7 mouse cellular contexts compared by ENCODE assay signal in the genomic region with DNA sequence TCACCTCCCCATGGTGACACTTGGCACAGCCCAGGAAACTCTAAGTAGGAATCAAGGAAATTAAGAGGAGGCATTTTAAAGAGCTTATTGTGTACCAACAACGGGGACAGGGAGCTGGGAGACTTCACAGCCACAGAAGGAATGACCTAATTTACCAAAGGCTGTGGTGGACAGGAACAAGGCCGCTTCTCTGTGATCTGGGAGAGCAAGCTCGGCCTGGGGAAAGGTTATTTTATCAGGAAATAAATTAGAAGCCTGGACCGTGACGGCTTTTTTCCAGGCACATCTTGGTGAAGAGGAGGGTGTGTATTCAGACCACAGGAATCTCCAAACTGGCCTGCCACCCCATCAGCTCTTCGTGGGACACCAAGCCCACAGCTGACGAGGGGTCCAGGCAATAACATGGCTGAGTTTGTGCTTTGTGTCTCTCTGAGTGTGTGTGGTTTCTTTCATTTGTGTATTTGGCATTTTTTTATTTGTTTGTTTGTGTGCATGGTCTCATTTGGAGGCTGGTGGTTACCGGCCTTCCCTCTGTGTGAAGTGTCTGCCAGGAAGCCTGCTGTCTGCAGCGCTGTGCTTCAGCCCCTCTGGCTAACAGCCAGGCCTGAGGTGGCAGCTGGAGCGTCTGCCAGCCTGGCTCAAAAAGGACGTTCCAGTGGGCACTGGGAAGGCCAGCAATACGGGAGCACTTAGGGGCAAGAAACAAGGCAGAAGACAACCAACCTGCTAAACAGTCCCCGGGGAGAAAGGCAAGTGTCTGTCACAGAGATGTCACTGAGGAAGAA.
DNase-seq lines count a peak whose midpoint lies in the region; ATAC-seq and TF ChIP-seq lines count a peak whose summit lies in the region.

No protein-coding gene starts in this region.

- WGBS in cerebellum, adult 2 months = 15% methylated on average over 13 of the region's 13 CpGs
- 53% methylated on average over 13 of the region's 13 CpGs for WGBS in hindbrain, embryonic 11.5 days
- 46% methylated on average over 13 of the region's 13 CpGs for WGBS in intestine, embryonic 16.5 days

- no peak for TF ChIP-seq POLR2A in cerebellum, adult 2 months (IDR thresholded peaks at IDR 0.05; ENCODE audit: borderline replicate concordance, insufficient read depth, low read length)

- H3K4me2 ChIP-seq in hindbrain, embryonic 11.5 days (replicated peaks; ENCODE audit: low read depth, low read length) = no peak overlapping the region
- no peak overlapping the region for H3K4me2 ChIP-seq in intestine, embryonic 16.5 days (ENCODE audit: low read depth, low read length)

- no peaks in the 10 kb centered on the region for H3K36me3 ChIP-seq in hindbrain, embryonic 11.5 days (ENCODE audit: control insufficient read depth, insufficient read depth, low read length)
- H3K36me3 ChIP-seq in intestine, embryonic 16.5 days (ENCODE audit: control insufficient read depth, insufficient read depth, low read length) = no peaks in the 10 kb centered on the region

- H3K9ac ChIP-seq in hindbrain, embryonic 11.5 days (ENCODE audit: low read depth, low read length) = no peak overlapping the region
- H3K9ac ChIP-seq in intestine, embryonic 16.5 days (ENCODE audit: low read depth, low read length) = no peak overlapping the region

- peak overlapping the region; percentile 11; the same call in 1 of the 2 replicates for H3K27ac ChIP-seq in cerebellum, adult 2 months (ENCODE audit: insufficient read depth, low read length)
- peak overlapping the region; percentile 89 for H3K27ac ChIP-seq in gastrocnemius, adult 2 months
- no peak overlapping the region for H3K27ac ChIP-seq in hindbrain, embryonic 11.5 days (ENCODE audit: low read depth, low read length)
- H3K27ac ChIP-seq in intestine, embryonic 16.5 days (ENCODE audit: low read length) = no peak overlapping the region

- 0 out of 2 replicates have a peak, but pooled peaks have one; percentile 30 for ATAC-seq in hindbrain, embryonic 11.5 days (ENCODE audit: low FRiP score)
- ATAC-seq in intestine, embryonic 16.5 days = no peak

- H3K4me1 ChIP-seq in cerebellum, adult 2 months (ENCODE audit: control insufficient read depth, insufficient read depth, low read length) = peaks cover 6% of the 10 kb centered on the region
- H3K4me1 ChIP-seq in hindbrain, embryonic 11.5 days (replicated peaks; ENCODE audit: control insufficient read depth, insufficient read depth, low read length) = no peaks in the 10 kb centered on the region
- no peaks in the 10 kb centered on the region for H3K4me1 ChIP-seq in intestine, embryonic 16.5 days (ENCODE audit: control insufficient read depth, insufficient read depth, low read length)

- intact Hi-C loops in gastrocnemius, adult 2 months (cut with DNase I) = no loop called here
- intact Hi-C loops in left cerebral cortex, postnatal 10 days (cut with DNase I) = no loop called here

- no peaks in the 10 kb centered on the region for H3K27me3 ChIP-seq in cerebellum, adult 2 months (ENCODE audit: control insufficient read depth, insufficient read depth, low read length)
- no peaks in the 10 kb centered on the region for H3K27me3 ChIP-seq in hindbrain, embryonic 11.5 days (ENCODE audit: control insufficient read depth, insufficient read depth, low read length)
- H3K27me3 ChIP-seq in intestine, embryonic 16.5 days (replicated peaks; ENCODE audit: control insufficient read depth, insufficient read depth, low read length) = no peaks in the 10 kb centered on the region

- H3K4me3 ChIP-seq in cerebellum, adult 2 months (replicated peaks; ENCODE audit: insufficient read depth, low read depth, low read length) = no peak overlapping the region
- peak overlapping the region; percentile 31 for H3K4me3 ChIP-seq in gastrocnemius, adult 2 months
- H3K4me3 ChIP-seq in hindbrain, embryonic 11.5 days (ENCODE audit: low read depth, low read length) = no peak overlapping the region
- H3K4me3 ChIP-seq in intestine, embryonic 16.5 days (ENCODE audit: low read length) = no peak overlapping the region

- peak; percentile 55 to 65 for DNase-seq in adrenal gland, adult 18-20 months (ENCODE audit: low spot score in 2 of 2)
- DNase-seq in cerebellum, adult 2 months = peak; percentile 51 to 59
- peak; percentile 91 for DNase-seq in gastrocnemius, adult 2 months
- DNase-seq in hindbrain, embryonic 11.5 days (ENCODE audit: low spot score) = no peak
- DNase-seq in left cerebral cortex, postnatal 10 days (ENCODE audit: extremely low spot score in 1 of 2, low spot score in 2 of 2) = peak; percentile 67 to 80
- peak; percentile 15 for DNase-seq in ovary, postnatal 10 days (ENCODE audit: low spot score)

- H3K9me3 ChIP-seq in hindbrain, embryonic 11.5 days (ENCODE audit: control insufficient read depth, low read length) = no peaks in the 10 kb centered on the region
- H3K9me3 ChIP-seq in intestine, embryonic 16.5 days (ENCODE audit: control insufficient read depth, low read length) = no peaks in the 10 kb centered on the region

- no peak for TF ChIP-seq CTCF in cerebellum, adult 2 months (IDR thresholded peaks at IDR 0.05; ENCODE audit: borderline replicate concordance, insufficient read depth, low read depth, low read length)
- no peak for TF ChIP-seq CTCF in gastrocnemius, adult 2 months (IDR thresholded peaks at IDR 0.05)

Comparison
In these comparisons a context has a peak if more than half of its experiments do, and no peak if none do; other contexts are left out.
1. H3K27ac ChIP-seq: peak in cerebellum, adult 2 months (single experiment) and gastrocnemius, adult 2 months (single experiment); none in hindbrain, embryonic 11.5 days (single experiment) and intestine, embryonic 16.5 days (single experiment).